Mouse (Mus musculus) layer of hippocampus, adult 8-10 months (tissue): ENCODE measurements around the gene March10. TPM values are rescaled to one million over a fixed set of nuclear protein-coding genes. Genes with fewer than 3 reads are reported as not detected.

Source experiments
- DNase-seq, 2 experiments: peaks; one replicate each; pipeline ENCODE4 v3.0.0; 2022; ENCODE audit warnings: low spot score in 2 of 2
- total RNA-seq, 4 experiments: library from RNA; stranded (reverse); gene quantifications; 2 replicates each; pipeline ENCODE4 v1.2.4; 2022

Gene March10
- total RNA-seq, 4 experiments from 2014 or later = 0.27 to 1.3 (median 0.91) TPM

DNA sequence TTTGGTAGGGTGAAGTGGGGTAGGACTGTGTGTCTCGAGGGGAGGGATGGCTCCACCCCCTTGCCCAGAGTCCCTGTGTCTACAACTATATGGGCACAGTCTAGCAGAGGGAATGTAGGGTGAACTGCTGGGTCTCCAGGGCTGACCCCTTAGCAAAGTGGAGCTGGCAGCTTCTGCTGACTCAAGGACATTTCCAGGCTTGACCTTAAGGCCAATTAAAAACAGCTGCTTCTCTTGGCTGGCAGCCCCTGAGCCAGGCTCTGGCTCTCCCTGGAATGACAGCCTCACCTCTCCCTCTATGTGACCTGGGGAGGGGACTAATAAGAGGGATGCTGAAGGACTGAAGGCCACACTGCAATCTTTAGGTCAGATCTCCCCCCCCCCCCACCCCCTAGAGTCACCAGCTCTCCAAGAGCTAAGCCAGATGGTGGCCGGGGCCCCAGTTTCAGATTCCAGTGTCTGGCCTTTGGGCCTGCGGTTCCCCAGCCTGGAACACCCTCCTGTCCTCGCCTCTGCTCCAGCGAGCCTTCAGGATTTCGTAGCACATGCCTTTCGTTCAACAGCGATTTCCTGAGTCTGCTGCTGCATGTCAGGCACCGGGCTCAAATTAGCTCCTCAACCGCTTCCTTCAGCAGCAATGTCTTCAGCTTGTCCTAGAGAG is 143.4 kb downstream of the March10 start:
- no peak for DNase-seq

DNA sequence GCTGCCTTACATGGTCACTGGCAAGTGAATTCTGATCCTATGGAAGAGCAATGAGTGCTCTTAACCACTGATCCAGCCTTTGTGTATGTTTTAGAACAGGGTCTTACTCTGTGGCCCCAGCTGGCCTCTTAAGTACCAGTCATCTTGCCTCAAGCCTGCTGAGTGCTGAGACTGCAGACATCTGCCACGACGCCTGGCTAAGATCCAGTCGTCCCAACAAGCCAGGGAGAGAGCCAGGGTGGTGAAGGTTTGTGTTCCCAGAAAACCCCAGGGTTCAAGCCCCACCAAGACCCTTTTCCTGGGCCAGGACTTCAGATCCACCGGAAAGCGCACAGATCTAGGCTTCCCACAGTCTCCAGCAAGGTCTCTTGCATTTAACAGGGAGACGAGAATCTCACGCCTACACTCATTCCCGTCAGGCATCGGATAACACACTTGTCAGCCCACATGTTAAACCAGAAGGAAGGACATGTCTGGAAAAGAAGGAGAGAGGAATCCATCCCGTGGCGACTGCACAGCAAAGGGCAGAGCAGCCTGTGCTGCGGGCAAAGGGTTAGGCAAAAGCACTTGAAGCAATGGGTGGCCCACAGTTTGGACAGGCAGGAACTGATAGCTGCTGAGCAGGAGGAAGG is 144.1 kb downstream of the March10 start:
- DNase-seq = peak in 1 of 2 experiments; percentile 11

DNA sequence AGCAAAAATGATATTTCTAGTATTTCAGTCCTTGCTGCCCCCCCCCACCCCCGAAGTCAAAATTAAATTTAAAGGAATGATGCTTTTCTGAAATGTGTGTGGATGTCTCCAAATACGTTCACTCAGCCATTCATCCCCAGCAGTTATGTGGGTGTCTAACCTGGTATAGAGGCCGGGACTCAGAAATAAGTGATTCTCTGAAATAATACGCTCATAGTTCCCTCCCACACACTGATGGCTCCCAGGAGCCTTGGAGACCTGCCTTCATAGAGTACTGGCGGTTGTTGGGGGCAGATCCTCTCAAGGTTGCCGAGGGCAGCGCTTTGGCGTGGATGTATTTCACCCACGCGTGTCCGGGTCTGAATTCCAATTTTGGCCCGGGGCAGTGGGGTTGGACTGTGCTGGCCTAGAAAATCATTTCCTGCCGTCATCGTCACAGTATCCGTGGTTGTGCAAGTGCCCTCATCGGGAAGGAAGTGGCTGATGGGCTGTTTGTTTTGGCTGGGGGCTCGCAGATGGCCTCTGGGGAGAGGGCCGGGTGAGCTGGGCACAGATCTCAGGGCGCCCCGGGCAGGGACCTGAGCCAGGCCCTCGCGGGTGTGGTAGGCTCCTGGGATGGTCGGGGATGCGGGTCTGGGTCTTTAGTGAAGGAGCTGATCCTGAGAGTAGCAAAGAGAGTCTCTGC is 145.1 kb downstream of the March10 start:
- peak in 1 of 2 experiments; percentile 19 for DNase-seq

Other genes with a start within 250 kb of the March10 start
- gene Mrc2, start 164.1 kb downstream of the March10 start, total RNA-seq = 10 to 100 TPM in 2 of 4 experiments, 1 to 10 TPM in 2; 5.0 to 19.1 (median 9.9) TPM
- 100 to 1,000 TPM; 135 to 166 (median 155) TPM for gene Tanc2, start 133.3 kb upstream of the March10 start, total RNA-seq